Mouse (Mus musculus) kidney, postnatal 25 days (tissue): ENCODE data around the gene Mageb3.
A peak's percentile ranks its signal among the peaks of the same experiment; 100 is the strongest.
"Not testable (repeated sequence)": the region's sequence is repeated elsewhere in the genome, so short reads cannot be mapped to it uniquely, and the experiment has no call there.

Experiments used
- DNase-seq, 2 experiments: peaks; one replicate each; pipeline ENCODE4 v3.0.0; 2021; ENCODE audit warnings: mixed read lengths in 2 of 2

The Mageb3 gene

GRCm38 (mm10) chr2:121955765-121956223 is at the start of gene Mageb3, which contains the start of gene Ctdspl2:
Gene Mageb3, minus strand, starts transcription at chr2:121956092.
Gene Ctdspl2, plus strand, starts transcription at chr2:121956001.
- DNase-seq = peak; percentile 97 to 98

- DNase-seq = no peak
Observed at GRCm38 (mm10) chr2:121995738-121996137, 39.8 kb upstream of the Mageb3 start.

- no peak for DNase-seq
Observed at GRCm38 (mm10) chr2:121957216-121957792, 1.4 kb upstream of the Mageb3 start.

GRCm38 (mm10) chr2:121956224-121957018 is 529 bp upstream of the Mageb3 start:
- DNase-seq = peak; percentile 94 to 97

- DNase-seq = no peak
Observed at GRCm38 (mm10) chr2:121954971-121955656, 778 bp downstream of the Mageb3 start.

GRCm38 (mm10) chr2:121943364-121943763 is 12.5 kb downstream of the Mageb3 start:
- no peak for DNase-seq

- DNase-seq = not testable (repeated sequence)
Observed at GRCm38 (mm10) chr2:121937624-121938023, 18.3 kb downstream of the Mageb3 start.

GRCm38 (mm10) chr2:121916047-121916970 is 39.6 kb downstream of the Mageb3 start:
- peak in 1 of 2 experiments; percentile 36 for DNase-seq

GRCm38 (mm10) chr2:121909975-121910374 is 45.9 kb downstream of the Mageb3 start:
- DNase-seq = peak in 1 of 2 experiments; percentile 7
